Mouse (Mus musculus) kidney, adult 2 months (tissue): Measurements from ENCODE around the gene Stoml2.

Source experiments
- CTCF ChIP-seq: fragments of 200-500 bp; conservative IDR thresholded peaks from 2 replicates; pipeline ENCODE4 v1.5.1; 2011; ENCODE audit warnings: low read depth, mild to moderate bottlenecking, control low read depth, low read length, moderate library complexity, mixed read lengths; ENCODE audit not compliant: insufficient read depth, insufficient read length
- POLR2A ChIP-seq: fragments of 200-500 bp; IDR thresholded peaks from one replicate; pipeline ENCODE4 v1.6.1; 2011; ENCODE audit warnings: low read depth, low read length, control low read depth

DNA sequence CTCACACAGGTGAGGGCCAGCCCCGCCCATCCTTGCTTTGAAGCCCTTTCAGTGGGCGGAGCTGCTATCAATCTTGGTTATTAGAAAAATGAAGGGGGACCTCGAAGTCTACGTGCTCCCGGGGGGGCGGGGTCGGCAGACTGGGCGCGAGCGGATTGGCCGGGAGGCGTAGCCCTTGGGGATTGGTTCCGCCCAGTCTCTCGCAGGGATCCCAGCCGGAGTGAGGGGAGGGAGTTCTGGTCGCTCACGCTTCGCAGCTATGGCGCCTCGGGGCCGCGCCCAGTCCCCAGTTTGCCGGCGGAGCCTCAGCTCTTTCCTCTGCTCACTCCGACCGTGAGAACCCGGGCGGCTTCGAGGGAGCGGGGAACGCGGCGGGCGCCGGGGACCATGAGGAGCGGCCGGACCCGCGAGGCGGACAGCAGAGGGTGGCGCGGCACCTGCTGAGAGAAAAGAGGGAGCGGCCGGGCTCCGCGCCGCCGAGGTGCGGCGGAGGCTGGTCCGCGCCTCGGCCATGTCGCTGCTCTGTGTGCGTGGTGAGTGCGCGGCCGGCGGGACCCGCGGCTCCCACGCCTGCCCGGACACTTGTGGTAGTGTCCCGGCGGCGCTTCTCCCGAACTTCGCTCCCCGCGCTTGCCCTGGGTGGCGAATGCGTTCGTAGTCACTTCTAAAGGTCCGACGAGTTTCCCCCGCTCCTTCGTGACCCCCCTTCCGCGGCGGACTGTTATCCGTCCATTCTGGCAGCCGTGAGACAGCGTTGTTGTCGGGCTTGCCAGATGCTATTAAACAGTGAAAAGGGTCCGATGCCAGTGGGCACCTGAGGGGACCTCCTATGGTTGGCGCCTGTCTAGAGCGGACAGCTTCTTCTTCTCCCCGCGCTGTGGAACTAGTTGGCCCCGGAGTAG is 27.5 kb upstream of the Stoml2 start, which contains the start of gene Unc13b:
- TF ChIP-seq POLR2A, result peak; percentile 26
- TF ChIP-seq CTCF, result no peak
